Mouse (Mus musculus): ENCODE measurements around the gene Gmnn.
"Not testable (repeated sequence)": the region's sequence is repeated elsewhere in the genome, so short reads cannot be mapped to it uniquely, and the experiment has no call there.

Gene Gmnn

DNA sequence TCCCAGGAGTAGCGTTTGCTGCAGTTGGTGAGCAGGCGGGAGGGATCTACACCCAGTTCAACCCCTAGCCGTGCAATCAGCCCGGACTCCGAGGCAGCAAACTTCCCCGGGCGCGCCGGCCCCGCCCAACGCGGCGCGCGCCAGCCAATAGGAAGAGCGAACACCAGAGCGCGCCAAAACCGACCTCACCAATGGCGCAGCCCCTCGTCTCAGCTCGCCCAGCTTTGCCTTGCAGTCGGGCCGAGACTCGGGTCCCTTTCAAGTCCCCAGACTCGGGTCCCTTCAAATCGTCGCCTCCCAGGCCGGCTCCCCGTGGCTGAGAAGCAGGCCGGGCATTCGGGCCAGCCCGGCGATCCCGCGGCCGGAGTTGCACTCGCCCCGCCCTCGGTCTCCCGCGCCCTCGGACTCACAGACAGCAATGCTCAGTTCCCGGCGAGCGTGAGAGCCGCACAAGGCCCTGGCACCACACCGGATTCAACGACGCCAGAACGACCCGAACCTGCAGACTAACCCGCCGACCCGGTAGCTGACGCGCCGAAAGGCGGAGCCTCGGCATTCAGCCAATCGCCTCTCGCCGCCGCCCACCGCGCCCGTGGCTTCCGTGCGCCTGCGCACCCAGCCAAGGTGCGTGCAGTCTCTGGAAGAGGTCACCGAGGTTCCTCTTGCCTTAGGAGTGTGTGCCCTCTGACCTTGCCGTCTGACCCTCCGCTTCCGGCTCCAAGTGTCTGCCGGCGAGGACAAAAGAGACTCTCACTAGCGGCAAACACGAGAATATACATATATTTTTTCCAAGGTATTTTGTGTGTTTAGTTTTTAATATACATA, at the start of gene Gmnn:
TSS of gene Gmnn (minus strand) at position 521 of the 825 bp plus-strand sequence.
- DNase-seq: peak; percentile 95

DNA sequence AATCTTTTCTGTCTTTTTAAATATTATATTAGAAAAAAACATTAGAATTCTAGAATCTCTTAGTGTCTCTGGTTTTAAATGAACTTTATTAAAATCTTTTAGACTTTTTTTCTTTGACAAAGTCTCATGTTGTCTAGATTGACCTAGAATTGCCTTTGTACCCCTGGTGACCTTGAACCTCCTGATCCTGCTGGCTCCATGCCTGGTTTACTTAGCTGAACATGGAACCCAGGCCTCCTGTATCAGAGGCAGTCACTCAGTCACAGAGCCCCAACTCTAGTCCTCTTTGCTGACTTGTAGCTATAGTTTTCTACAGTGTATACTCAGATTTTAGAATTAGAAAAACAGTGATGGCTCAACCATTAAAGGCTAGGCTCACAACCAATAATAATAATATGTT, 44.4 kb upstream of the Gmnn start:
- no peak for DNase-seq

DNA sequence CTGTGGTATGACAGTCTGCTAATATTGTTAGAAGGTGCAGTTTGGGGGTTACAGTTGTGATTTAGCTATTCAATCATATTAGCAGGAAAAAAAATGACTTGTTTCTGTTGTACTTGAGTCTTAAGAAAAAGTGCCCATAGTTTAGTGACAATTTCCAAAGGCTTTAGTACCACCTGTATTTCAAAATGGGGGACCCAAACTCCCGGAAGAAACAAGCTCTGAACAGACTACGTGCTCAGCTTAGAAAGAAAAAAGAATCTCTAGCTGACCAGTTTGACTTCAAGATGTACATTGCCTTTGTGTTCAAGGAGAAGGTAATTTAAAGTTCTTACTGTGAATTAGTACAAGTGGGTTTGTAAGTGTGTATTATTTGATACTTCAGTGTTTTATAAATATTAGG, 41.5 kb upstream of the Gmnn start:
- no peak for DNase-seq

DNA sequence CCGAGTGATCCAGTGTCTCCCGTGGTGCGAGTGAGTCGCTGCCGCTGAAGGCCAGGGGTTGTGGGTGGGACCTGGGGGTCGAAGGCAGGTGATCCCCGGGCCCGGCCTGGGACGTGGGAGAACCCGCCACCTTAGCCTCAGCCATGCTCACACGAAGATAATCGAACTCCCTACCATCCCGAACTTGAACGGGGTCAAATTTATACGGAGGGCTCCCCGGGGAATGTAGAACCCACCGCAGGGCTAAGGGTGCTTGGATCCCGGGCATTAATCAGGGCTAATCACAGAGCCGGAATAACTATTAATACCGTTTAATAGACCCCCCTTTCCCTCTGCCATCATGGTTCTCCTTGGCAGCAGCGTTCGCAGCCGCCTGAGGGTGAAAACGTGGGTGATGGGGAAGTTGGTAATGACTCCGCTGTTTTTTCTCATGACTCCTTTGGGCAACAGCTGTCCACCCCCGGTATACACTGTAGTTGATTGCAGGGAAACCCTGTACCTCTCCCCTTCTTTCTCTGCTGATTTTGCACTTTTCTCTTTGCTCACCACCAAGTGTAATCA, 40.5 kb upstream of the Gmnn start:
- DNase-seq: peak; percentile 68

DNA sequence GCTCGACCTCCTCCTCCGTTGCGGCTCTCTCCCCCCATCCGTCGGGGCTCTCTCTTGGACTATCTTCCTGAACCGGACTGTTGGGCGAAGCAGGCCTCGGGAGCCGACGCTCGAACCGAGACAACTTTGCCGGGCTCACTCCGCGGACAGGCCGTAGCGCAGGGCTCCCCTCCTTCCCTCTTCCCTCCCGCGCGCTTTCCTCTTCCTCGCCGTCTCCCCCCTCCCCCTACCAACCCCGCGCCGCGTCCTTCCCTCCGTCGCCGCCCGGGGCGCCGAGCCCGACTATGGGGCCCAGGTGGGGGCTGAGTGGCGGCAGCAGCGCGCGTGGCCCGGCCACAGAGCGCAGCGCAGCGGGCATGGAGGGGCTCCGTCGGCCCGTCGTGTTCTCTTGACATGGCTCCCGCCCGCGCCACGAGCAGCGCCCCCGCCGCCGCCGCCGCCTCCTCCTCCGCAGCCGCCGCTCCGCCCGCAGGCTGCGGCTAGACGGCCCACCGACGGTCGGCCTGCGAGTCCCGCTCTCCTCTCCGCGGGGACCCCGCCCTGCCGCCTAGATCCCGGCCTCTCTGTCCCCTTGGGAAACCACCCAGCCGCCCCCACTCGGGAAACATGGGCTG, 39.7 kb upstream of the Gmnn start, which contains the start of gene BC005537:
TSS of gene BC005537 (plus strand) at position 350 of the 614 bp plus-strand sequence.
- DNase-seq: peak; percentile 70

DNA sequence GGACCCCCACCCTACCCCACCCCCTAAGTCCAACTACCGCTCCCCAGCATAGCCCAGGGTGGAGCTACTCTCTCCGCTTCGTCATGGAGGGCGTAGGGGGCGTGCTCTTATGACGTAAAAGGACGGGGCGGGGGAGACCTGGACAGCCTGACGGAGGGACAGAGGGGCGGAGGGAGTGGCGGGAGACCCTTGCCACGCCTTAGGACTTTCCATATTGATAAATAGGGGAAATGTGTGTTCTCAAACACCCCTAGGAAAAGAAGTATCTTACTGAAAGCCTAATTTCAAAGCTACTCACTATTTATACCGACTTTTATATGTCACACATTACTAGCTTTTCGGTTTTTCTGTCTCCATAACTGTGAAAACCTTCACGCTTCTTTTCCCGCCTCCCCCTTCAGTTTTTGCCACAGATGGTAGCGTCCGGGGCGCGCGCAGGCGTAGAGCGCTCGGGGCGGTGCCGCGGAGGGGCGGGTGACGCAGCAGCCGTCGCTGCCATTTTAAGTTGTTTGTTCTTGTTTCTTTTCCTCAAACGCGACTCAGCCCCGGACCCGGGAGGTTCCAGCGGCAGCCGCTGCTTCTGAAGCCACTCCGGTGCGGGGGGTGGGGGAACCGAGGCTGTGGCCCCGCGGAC, 39.1 kb upstream of the Gmnn start:
- DNase-seq: peak; percentile 99

DNA sequence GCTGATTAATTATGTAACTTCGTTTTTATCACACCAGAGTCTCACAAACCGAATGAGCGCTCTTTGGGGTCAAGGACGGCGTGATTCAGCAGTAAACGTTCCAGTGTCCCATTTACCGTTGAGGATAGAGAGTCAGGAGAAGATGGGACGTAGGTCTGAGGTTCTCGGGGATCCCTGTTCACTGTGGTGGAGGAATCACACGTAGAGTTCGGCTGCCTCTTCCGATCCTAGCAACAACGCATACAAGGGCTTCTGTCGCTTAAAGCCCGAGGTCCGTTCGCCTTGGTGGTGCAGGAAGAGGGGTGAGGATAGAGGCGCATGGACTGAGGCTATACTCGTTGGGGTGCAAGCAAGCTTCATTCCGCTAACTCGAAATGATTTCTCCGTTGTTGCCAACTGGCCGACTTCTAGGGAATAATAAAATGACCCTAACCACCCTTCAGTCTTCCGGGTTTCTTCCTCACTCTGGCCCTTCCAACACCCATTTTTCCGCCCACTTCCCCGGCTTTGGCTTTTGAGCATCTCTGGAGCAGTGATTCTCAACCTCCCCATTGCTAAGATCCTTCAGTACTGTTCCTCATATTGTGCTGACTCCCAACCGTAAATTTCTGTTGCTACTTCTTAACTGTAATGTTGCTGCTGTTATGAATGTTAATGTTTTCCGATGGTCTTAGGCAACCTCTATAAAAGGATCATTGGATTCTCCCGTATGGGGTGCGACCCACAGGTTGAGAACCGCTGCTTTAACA, 38.4 kb upstream of the Gmnn start:
- peak; percentile 72 for DNase-seq

DNA sequence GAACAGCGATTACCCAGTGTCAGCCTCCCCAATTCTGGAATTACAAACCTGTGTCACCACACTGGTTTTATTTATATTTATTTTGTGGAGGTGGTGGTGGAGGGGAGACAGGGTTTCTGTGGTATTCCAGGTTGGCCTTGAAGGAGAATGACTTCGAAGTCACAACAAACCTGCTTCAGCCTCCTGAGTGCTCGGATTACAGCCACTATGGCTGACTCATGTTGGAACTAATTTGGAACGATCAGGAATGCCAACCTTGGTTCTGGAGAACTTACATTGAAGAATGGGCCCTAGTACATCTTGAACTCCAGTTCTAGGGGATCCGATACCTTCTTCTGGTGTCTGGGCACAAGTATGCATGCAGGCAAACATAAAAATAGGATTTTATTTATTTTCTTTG, 37.7 kb upstream of the Gmnn start:
- DNase-seq: no peak

DNA sequence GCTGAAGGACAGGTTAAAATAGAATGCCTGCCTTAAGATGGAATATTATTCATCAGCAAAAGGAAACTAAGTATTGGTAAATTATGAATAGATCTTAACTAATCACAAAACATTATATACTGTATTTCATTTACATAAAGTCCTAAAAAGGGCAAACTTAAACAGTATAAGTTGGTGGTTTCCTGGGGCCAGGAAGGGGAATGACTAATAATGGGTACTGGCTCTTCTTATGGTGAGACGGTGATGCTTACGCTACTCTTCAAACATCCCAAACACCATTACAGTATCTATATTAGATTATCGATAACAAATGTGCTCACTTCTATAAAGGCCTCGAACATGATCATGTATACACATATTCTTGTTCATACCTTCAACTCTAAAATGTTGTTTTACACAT, 37.0 kb upstream of the Gmnn start:
- DNase-seq: no peak

DNA sequence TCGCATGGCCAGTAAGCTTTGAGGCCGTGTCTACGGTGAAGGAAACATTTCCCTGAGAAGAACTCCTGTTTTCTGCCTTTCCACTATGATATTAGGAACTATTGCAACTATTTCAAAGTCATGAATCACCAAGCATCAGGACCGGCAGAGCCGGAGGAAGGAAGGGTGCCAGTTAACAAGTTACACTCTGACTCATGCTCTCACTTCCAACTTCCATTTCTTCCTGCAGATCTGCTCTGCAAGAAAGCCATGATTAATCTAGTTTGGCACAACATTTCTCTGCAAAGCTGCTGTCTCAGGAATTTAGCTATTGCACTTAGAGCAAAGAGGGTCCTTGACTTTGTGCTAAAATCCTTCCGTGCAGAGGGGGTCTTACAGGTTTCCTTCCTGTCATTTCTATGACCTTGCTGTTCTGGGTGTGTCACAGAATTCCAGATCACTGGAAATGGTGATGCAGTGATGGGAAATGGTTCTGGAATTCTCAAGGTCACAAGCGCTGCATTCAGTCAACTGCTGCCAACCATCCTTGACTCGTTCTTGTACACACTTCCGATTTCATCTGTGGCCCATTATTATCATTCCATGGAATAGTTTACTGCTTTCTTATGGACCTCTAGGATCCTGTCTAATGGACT, 30.8 kb upstream of the Gmnn start:
- no peak for DNase-seq

DNA sequence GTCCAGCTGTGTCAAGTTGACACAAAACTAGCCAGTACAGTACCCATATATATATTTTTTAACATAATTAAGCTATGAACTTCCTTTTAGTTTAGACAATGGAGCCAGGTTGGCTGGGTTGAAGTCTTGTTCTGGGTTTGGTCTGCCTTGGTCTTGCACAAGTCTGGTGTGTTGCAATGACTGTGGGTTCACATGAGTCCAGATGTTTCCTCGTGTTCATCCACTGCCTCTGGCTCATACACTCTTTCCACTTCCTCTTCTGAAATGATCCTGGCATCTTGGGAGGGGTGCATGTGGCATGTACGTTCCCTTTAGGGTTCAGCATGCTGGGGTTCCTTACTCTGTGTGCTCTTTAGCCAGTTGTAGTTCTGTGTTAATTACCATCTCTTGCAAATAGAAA, 29.6 kb upstream of the Gmnn start:
- peak; percentile 31 for DNase-seq

DNA sequence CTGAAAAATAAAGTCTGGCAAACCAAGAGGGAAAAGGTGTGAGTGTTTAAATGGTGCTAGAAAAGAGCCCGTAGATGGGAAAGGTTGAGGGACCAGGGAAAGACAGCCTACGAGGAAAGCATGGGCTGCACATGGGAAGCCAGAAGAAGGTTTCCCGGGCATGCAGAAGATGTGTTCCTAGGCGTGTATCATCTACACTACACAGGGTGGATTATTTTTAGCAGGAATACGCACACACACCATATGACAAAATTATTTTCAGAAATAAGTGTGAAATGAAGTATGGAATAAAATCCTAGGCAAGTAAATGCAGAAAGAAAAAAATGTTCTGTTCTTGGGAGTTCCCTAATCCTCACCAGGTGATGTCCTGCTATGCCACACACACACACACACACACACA, 25.8 kb upstream of the Gmnn start:
- no peak for DNase-seq

DNA sequence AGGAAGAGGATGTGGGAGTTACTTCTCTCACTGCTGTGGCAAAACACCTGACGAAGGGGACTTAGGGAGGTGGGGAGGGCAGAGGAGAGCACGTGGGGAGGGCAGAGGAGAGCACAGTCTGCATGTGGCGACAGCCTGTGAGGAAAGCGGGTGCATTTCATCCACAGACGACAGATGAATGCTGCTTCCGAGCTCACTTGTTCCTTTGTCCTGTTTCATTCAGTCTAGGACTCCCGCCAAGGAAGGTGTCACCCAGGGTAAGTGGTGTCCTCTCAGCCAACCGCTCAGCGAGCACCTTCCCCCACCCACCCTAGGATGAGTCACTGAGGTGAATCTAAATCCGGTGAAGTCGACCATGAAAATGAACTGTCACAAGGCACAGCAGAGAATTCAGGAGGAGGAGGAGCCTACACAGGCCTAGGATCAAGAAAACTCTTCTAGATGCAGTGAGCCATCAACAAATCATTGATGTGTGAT, 24.3 kb upstream of the Gmnn start:
- DNase-seq: no peak

DNA sequence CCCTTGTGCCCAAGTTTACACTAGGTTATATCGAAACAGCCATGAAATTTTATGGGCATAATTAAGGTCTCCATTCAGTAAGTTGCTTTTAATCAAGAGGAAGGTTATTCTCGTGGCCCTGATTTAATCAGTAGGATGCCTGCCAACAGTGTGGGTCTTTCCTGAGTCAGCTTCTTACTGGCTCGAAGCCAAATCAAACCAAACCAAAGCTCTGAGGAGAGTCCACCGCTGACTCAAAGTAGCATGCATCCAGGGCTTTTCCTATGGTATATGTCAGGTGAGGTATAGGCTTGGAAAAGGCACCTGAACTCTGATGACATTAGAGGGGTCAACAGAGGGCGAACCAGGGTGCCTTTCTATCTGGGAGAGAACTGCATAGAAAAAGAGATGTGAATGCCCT, 20.2 kb upstream of the Gmnn start:
- DNase-seq: no peak

DNA sequence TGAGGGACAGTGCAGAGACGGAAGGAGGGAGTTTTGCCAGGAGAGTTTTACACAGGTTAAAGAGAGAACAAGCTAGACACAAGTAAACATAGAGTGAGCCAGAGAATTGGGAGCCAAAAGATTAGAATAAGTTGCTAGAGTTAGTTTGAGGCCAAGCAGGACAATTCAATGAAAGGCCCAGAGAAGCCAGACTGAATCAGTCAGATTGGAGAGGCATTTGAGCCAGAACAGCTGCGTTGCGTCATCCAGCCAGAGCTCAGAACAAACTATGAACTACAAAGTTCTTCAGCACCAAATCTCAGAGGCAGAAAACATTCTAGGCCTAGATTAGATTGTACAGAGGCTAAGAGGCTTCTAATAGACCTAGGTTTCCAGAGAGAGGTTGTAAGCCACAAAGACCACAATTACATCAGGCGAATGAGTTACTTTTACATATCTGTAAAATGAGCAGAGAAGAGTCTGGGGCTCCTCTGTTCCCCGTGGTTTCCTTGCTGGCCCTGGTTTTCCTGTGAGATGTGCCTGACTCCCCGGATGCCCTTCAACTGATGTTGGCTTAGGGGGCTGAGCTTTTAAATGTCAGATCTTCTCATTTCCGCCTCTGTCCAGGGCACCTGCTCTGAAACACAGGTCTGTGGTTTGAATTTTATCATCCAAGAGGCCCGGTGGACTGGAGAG, 17.1 kb upstream of the Gmnn start:
- no peak for DNase-seq

DNA sequence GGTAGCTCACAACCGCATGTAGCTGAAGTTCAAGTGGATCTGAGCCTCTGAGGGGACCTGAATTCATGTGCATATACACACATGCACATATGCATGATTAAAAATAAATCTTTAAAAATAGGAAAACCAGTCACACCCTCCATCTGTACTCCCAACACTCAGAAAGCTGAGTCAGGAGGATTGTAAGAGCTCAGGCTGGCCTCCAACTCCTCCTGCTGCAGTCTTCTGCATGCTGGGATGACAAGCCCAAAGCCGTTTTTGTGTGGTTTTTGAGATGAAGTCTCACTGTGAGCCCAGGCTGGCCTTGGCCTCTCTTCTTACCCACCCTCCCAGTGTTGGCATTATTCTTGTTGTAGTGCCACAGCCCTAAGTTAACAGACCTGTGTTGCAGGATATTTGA, 16.3 kb upstream of the Gmnn start:
- DNase-seq: no peak

DNA sequence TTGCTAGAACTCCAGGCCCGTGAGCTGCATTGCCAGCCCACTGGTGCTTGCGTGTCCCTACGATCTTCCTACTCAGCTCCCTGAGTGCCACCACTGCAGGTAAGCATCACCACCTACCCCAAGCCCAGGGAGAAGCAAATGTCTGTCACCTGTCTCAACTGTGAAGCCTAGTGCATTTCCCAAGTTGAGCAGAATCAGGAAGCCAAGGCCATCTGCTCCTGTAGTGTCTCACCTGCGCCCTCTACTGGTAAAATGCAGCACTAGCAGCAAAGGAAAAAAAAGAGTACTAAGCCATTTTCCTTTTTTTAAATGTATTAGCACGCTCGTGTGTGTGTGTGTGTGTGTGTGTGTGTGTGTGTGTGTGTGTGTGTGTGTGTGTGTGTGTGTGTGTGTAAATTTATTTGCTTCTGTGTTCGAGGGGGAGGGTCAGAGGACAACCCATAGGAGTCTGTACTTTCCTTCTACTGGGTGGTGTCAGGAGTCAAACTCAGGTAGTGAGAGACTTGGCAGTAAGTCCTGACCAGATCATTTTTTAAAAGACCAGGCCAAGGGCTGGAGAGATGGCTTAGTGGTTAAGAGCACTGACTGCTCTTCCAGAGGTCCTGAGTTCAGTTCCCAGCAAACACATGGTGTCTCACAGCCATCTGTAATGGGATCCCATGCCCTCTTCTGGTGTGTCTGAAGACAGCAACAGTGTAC, 14.6 kb upstream of the Gmnn start:
- DNase-seq: peak; percentile 59

DNA sequence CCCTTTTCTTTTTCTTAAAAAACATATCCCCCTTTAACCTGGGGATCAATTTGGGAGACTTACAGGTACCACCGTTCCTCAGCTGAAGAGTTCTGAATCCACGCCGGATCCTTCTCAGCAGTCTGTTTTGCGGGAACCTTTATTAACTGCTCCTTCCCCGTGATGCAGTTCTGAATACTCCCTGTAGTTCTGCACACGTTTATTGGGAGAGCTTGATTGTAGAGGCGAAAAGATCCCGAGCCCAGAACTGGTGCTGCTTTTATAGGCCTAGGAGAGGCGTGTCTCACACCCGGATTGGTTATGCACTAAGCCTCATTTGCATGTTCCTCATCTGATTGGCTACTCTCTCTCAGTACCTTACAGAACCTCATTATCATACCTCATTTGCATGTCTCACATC, 9.8 kb upstream of the Gmnn start:
- DNase-seq: not testable (repeated sequence)

DNA sequence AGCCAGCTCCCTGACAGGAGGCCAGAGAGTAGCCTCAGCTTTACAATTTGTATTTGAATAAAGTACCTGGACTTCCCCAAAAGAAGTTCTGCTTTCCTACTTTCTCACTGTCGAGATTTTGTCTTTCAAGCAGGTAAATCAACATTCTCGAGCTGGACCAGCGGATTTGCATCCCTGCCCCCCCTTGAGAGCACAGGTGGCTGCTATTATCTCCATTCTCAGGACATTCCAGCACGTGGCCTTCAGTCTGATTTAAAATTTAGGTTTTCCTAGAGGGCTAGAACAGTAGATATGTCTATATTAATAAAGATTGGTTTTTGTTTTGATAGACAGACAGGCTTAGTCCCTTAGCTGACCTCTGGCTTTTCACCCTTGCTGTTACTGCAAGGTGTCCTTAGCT, 6.1 kb upstream of the Gmnn start:
- DNase-seq: not testable (repeated sequence)

DNA sequence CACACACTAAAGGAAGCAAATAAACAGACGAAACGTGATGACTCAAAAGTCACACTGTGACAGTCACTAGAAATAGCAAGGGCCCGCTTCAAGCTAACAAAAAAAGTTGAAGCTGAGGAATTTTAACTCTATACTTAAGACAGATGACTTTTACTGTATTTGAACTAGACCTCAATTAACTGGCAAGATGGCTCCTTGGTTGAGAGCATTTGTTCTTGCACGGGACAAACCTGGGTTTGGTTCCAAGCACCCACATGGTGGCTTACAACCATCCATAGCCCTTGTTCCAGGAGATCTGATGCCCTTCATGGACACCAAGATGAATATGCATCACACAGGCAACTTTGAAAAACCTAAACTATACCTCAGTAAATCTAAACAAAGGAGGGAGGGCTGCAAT, 531 bp upstream of the Gmnn start:
- DNase-seq: no peak

DNA sequence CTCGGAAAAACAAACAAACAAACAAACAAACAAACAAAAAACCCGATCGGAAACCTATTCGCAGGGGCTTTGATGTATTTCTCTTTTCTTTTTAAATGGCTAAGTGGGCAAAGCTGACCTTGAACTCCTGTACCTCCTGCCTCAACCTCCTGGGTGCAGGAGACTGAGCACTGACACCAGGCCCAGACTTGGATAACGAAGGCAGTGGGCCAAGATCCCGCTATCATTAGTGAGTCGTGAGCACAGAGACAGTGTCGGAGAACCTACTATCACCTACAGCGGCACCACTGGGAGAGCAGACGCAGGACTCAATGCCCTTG, 680 bp downstream of the Gmnn start:
- DNase-seq: no peak
